Mouse (Mus musculus): Measurements from ENCODE around the gene Peak1. TPM values are rescaled to one million over a fixed set of nuclear protein-coding genes. Genes with fewer than 3 reads are reported as not detected.

Peak1 gene
- total RNA-seq, 1 experiment from 2014 or later = 45.1 TPM

Small RNA genes lying within 50 kb of the gene (microRNA-seq; reads per million reads assigned to microRNA genes)
- 2.1 to 5.7 reads per million in 2 experiments for gene Gm24270

Other genes with a start within 250 kb of the Peak1 start
- gene Hmg20a, start 542 bp upstream of the Peak1 start, total RNA-seq (2021) = 33.3 and 37.3 TPM in 2 replicates